Mouse (Mus musculus): ENCODE measurements around the gene Fbxl3. TPM values are rescaled to one million over a fixed set of nuclear protein-coding genes. Genes with fewer than 3 reads are reported as not detected.

The Fbxl3 gene
- polyA plus RNA-seq (2014; fragmentation: Illumina TruSeq; extraction: RNeasy Lipid Tissue Mini Kit (QIAGEN cat#74804); ENCODE audit: insufficient read depth, low read depth, low replicate concordance), result 52.5 TPM

GRCm38 (mm10) chr14:103099238-103099933, at the start of gene Fbxl3:
Gene Fbxl3 (minus strand): TSS chr14:103099566.

GRCm38 (mm10) chr14:103069864-103070611, 29.3 kb downstream of the Fbxl3 start, which contains the start of gene Cln5:
Gene Cln5 (plus strand): TSS chr14:103070216.

DNA sequence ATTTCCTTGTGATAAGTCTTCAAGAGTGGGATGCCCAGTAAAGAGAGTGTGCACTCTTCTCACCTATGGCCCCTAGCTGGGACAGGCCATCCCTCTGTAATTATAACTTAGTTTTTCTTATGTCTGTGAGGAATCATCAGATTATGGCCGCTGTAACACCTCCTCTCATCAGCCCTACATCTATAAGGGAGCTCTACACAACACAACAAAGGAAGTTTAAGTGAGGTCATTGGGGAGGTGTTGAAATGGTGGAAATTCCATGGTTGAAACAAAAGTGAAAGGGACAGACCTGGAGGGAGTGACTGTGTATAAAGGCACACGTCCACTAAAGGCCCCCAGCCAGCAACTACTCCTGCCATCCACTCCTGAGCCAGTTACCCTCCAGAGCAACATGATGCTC, 52.7 kb downstream of the Fbxl3 start, which contains the start of gene Acod1:
TSS of gene Acod1 (plus strand) at position 301 of the 400 bp plus-strand sequence.

Other genes with a start within 250 kb of the Fbxl3 start
- gene Kctd12, start 116.9 kb downstream of the Fbxl3 start, polyA plus RNA-seq (2014; fragmentation: Illumina TruSeq; extraction: RNeasy Lipid Tissue Mini Kit (QIAGEN cat#74804); ENCODE audit: insufficient read depth, low read depth, low replicate concordance), result 18.3 TPM
- 0.09 TPM for gene Acod1, start 52.6 kb downstream of the Fbxl3 start, polyA plus RNA-seq (2014; fragmentation: Illumina TruSeq; extraction: RNeasy Lipid Tissue Mini Kit (QIAGEN cat#74804); ENCODE audit: insufficient read depth, low read depth, low replicate concordance)
- gene Cln5, start 29.4 kb downstream of the Fbxl3 start, polyA plus RNA-seq (2014; fragmentation: Illumina TruSeq; extraction: RNeasy Lipid Tissue Mini Kit (QIAGEN cat#74804); ENCODE audit: insufficient read depth, low read depth, low replicate concordance), result 28.2 TPM
- gene Mycbp2, start 247.2 kb upstream of the Fbxl3 start, polyA plus RNA-seq (2014; fragmentation: Illumina TruSeq; extraction: RNeasy Lipid Tissue Mini Kit (QIAGEN cat#74804); ENCODE audit: insufficient read depth, low read depth, low replicate concordance), result 12.0 TPM

All from lung, adult 10 weeks (tissue).